Mouse (Mus musculus): ENCODE data around the gene Nagk. TPM values are rescaled to one million over a fixed set of nuclear protein-coding genes. Genes with fewer than 3 reads are reported as not detected.
A peak's percentile ranks its signal among the peaks of the same experiment; 100 is the strongest.
"Not testable (repeated sequence)": the region's sequence is repeated elsewhere in the genome, so short reads cannot be mapped to it uniquely, and the experiment has no call there.

The Nagk gene
- total RNA-seq, 2 experiments from 2014 or later, result 13.2 to 21.5 TPM

- no peak for ATAC-seq (replicated peaks; ENCODE audit: poor library complexity)
These were observed 8.1 kb downstream of the Nagk start for GRCm38 (mm10) chr6:83802846-83803245.

GRCm38 (mm10) chr6:83815801-83816200 lies 21.0 kb downstream of the Nagk start:
- ATAC-seq (replicated peaks; ENCODE audit: poor library complexity), result no peak

DNA sequence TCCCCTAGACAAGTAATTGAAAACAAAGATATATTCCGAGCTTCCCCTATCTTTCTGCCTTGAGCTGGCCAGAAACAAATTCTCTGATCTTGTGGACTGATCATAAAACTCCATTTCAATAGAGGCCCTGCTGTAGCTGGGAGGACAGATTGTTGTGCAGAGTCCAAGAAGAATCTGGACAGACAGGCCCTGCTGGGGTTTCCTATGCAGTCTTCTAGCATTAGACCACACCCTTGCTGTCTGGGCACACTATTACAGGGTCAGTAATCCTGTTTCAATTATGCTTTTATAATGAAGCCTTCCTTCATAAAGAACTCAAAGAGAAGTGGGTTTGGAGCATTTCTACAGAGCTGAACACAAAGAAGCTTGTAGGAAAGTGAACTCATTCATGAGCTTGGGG lies 24.2 kb downstream of the Nagk start:
- ATAC-seq (replicated peaks; ENCODE audit: poor library complexity), result no peak

- no peak for ATAC-seq (replicated peaks; ENCODE audit: poor library complexity)
These were observed 26.1 kb downstream of the Nagk start for GRCm38 (mm10) chr6:83820727-83821515.

GRCm38 (mm10) chr6:83821856-83822255 lies 27.1 kb downstream of the Nagk start:
- no peak for ATAC-seq (replicated peaks; ENCODE audit: poor library complexity)

- ATAC-seq (replicated peaks; ENCODE audit: poor library complexity), result no peak; the same call in 1 of the 2 replicates
These were observed 36.3 kb downstream of the Nagk start for GRCm38 (mm10) chr6:83830941-83831605.

GRCm38 (mm10) chr6:83831606-83832123 lies 36.9 kb downstream of the Nagk start, which contains the start of gene Paip2b:
Gene Paip2b, minus strand, starts transcription at chr6:83831741.
- peak; percentile 98 for ATAC-seq (replicated peaks; ENCODE audit: poor library complexity)

DNA sequence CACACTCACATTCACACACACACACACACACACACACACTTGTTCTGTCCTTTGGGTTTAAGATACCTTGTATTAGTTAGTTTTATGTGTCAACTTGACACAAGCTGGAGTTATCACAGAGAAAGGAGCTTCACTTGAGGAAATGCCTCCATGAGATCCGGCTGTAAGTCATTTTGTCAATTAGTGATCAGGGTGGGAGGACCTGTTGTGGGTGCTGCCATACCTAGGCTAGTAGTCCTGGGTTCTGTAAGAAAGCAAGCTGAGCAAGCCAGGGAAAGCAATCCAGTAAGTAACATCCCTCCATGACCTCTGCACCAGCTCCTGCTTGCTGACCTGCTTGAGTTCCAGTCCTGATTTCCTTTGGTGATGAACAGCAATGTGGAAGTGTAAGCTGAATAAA lies 37.6 kb downstream of the Nagk start:
- ATAC-seq (replicated peaks; ENCODE audit: poor library complexity), result not testable (repeated sequence)

DNA sequence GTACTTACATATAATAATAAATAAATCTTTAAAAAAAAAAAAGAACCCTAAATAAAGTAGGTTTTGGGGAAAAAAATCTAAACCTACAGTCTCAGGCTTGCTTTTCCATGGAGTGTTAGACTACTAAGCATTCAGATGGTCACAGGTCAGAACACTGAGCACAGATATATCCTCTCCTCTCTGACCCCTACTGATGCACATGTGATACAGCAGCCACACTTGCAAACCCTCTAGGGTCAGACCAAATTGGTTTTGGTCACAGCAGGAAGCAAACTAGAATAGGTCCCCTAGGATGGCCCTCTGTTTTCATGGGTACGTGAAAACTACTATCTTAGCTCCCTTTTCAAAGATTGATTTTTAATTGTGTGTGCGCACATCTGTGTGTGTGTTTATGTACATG lies 42.0 kb downstream of the Nagk start:
- ATAC-seq (replicated peaks; ENCODE audit: poor library complexity), result no peak

DNA sequence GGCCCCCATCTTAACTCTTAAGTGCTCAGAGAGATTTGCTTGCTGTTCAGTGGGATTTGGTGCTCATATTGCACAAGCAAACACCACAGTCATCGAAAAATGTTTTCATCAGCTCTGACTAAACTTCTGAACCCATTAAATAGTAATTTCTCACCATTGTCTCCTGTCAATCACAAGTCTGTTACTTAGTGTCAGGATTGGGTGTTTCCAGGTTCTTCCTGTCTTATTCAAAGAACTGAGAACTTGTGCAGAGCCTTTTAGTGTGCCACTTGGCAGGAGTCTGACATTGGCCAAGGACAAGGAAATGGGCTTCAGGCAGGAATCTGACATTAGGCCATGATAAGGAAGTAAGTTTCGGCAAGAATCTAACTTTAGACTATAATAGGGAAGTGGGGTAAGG lies 43.3 kb downstream of the Nagk start:
- no peak for ATAC-seq (replicated peaks; ENCODE audit: poor library complexity)

GRCm38 (mm10) chr6:83840086-83840485 lies 45.3 kb downstream of the Nagk start:
- no peak for ATAC-seq (replicated peaks; ENCODE audit: poor library complexity)

DNA sequence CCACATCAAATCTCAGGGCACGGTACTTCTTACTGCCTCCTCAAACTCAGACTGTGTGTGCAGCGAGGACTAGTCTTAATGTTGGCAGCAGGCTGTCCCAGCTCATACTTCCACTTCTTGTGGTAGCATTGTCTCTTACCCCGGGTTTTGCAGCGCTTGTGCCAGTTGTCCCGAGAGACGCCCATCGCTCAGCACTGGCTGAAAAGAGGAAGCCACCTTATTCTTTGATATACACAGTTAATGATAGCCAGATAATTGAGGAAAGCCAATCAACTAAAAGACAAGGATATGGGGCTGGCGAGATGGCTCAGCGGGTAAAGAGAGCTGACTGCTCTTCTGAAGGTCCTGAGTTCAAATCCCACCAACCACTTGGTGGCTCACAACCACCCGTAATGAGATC lies 50.1 kb downstream of the Nagk start:
- peak; percentile 11; the same call in 1 of the 2 replicates for ATAC-seq (replicated peaks; ENCODE audit: poor library complexity)

DNA sequence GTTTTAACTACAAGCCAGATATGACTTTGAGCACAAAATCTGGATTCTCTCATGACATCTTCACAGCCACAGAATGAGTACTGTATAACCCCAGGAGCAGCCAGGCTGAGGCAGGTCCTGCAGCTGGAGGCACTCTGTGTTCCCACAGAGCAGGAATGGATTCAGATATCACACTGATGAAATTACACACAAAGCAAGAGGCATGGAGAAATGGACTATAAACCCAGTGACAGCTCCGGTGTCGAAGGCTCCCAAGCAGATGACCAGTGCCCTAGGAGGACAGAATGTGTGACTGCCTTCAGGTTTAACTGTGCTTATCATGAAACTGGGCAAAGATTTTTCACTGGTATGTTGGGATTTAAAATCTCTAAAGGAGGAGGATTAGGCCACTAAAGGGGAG lies 51.4 kb downstream of the Nagk start:
- ATAC-seq (replicated peaks; ENCODE audit: poor library complexity), result no peak

DNA sequence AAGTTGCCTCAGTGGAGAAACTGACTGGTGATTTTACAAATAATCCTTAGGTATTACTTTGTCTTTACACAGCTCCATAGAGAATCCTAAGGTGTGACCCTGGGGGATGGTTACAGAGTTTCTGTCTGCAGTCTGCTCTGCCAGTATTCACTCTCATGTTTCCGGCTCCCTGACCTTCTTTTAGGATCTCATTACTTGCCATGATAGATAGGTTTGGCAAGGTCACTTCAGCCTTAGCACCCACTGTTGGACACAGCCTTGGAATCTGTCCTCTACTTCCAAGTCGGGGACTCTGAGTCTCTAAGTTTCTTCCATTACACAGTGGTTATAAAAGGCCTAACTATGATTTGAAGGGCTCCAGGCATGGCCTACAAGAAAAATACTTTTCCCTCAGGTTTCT lies 54.7 kb downstream of the Nagk start:
- no peak for ATAC-seq (replicated peaks; ENCODE audit: poor library complexity)

Other genes starting within 250 kb of the Nagk start
- 30.8 and 34.5 TPM in 2 replicates for gene Stambp, start 222.3 kb upstream of the Nagk start, total RNA-seq (2015)
- 4.0 and 7.4 TPM in 2 replicates for gene Stambp, start 222.3 kb upstream of the Nagk start, total RNA-seq (2017)
- gene Clec4f, start 138.8 kb upstream of the Nagk start, total RNA-seq (2015), result not detected in 2 replicates
- not detected in 2 replicates for gene Clec4f, start 138.8 kb upstream of the Nagk start, total RNA-seq (2017)
- gene Cd207, start 117.1 kb upstream of the Nagk start, total RNA-seq (2015), result not detected in 2 replicates
- not detected in 2 replicates for gene Cd207, start 117.1 kb upstream of the Nagk start, total RNA-seq (2017)
- not detected in 2 replicates for gene Vax2, start 83.7 kb upstream of the Nagk start, total RNA-seq (2015)
- not detected in 2 replicates for gene Vax2, start 83.7 kb upstream of the Nagk start, total RNA-seq (2017)
- gene Atp6v1b1, start 52.0 kb upstream of the Nagk start, total RNA-seq (2015), result not detected in 2 replicates
- not detected in 2 replicates for gene Atp6v1b1, start 52.0 kb upstream of the Nagk start, total RNA-seq (2017)
- not detected in 2 replicates for gene Ankrd53, start 32.3 kb upstream of the Nagk start, total RNA-seq (2015)
- not detected in 2 replicates for gene Ankrd53, start 32.3 kb upstream of the Nagk start, total RNA-seq (2017)
- 57.5 TPM in 2 replicates for gene Tex261, start 19.2 kb upstream of the Nagk start, total RNA-seq (2015)
- gene Tex261, start 19.2 kb upstream of the Nagk start, total RNA-seq (2017), result 36.5 and 39.8 TPM in 2 replicates
- gene Paip2b, start 36.8 kb downstream of the Nagk start, total RNA-seq (2015), result 5.8 and 8.7 TPM in 2 replicates
- gene Paip2b, start 36.8 kb downstream of the Nagk start, total RNA-seq (2017), result 12.7 and 14.1 TPM in 2 replicates
- 142 and 181 TPM in 2 replicates for gene Zfp638, start 72.1 kb downstream of the Nagk start, total RNA-seq (2015)
- 114 and 156 TPM in 2 replicates for gene Zfp638, start 72.1 kb downstream of the Nagk start, total RNA-seq (2017)
- gene Dysf, start 213.6 kb downstream of the Nagk start, total RNA-seq (2015), result not detected in 2 replicates
- not detected in 2 replicates for gene Dysf, start 213.6 kb downstream of the Nagk start, total RNA-seq (2017)